Mouse (Mus musculus): ENCODE results near the gene Frmd8. TPM values are rescaled to one million over a fixed set of nuclear protein-coding genes. Genes with fewer than 3 reads are reported as not detected.

The Frmd8 gene
- polyA plus RNA-seq, 1 experiment from 2014 or later, result 13.1 TPM

DNA sequence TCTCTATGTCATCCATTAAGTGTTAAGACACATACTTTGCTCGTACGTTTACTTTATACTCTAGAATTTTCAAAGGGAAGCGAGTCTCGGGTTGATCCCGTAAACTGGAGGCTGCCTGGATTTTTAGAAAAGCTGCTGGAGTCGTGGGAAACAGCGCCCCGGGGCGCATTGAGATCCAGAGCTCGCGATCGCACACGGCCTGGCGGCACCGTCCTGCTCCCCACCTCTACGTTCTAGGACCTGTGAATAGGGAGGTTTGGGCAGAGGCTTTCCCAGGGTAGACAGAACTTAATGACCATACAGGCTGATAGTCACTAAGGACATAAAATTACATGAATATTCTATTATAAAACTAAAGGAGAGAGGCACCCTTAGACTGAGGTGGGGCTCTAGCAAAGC is 71.2 kb downstream of the Frmd8 start:
- DNase-seq (ENCODE audit: low spot score) (no peak), ATAC-seq (peak; percentile 30)
- H3K4me2 ChIP-seq (ENCODE audit: low read length), result peak overlapping the region; percentile 77
- peak overlapping the region; percentile 97 for H3K4me3 ChIP-seq (ENCODE audit: low read depth, low read length)
- peak overlapping the region; percentile 99 for H3K9ac ChIP-seq (ENCODE audit: low read length)
- H3K27me3 ChIP-seq (replicated peaks; ENCODE audit: control insufficient read depth, insufficient read depth, low read length), result no peaks in the 10 kb centered on the region
- H3K4me1 ChIP-seq (ENCODE audit: control insufficient read depth, insufficient read depth, low read length), result peaks cover 31% of the 10 kb centered on the region
- peak overlapping the region; percentile 100 for H3K27ac ChIP-seq (ENCODE audit: low read depth, low read length)
- under 1% methylated on average over 16 of the region's 16 CpGs for WGBS
- H3K36me3 ChIP-seq (ENCODE audit: control insufficient read depth, insufficient read depth, low read length), result peaks cover 8% of the 10 kb centered on the region; the same call in 1 of the 2 replicates
- H3K9me3 ChIP-seq (replicated peaks; ENCODE audit: control insufficient read depth, low read length), result no peaks in the 10 kb centered on the region

DNA sequence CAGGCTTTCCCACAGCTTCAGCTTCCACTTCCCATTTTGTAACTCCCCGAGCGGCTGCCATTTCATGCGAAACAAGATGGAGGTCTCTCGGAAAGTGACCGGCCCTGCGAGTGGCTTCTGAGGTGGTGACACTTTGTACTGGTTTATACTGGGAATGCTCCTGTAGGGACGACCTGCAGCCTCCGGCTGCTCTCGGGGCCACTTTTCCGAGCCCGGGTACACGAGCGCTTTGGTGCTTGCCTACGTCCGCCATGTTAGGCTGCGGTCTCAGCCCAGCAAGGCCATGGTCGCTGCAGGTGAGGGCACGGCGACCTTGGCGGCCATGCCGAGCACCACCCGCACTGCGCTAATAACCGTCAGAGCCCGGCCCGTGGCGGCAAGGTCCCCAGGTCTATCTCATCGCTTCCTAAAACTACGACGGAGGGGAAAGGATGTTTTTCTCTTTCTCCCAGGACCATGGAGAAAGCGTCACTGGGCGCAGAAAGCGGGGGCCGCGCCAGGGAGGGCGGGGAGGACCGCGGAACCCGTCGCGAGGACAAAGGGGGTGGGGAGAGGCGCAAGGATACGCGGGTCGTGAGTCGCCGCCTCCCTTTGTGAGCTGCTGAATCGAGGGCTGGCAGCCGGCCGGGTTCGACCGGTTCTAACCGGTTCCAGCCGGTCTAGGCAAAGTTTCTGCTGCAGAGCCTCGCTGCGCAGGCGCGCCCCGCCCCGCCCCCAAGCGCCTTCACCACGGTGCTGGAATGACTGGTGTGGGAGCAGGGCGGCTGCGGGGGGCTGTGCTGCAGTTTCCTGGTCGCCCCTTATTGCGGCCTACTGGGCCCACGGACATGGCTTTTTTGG is 71.8 kb downstream of the Frmd8 start:
- Histone ChIP-seq H3K27ac (ENCODE audit: low read depth, low read length) (peak overlapping the region; percentile 100), H3K9me3 (replicated peaks; ENCODE audit: control insufficient read depth, low read length) (no peaks in the 10 kb centered on the region), H3K4me1 (ENCODE audit: control insufficient read depth, insufficient read depth, low read length) (peaks cover 31% of the 10 kb centered on the region), H3K27me3 (replicated peaks; ENCODE audit: control insufficient read depth, insufficient read depth, low read length) (no peaks in the 10 kb centered on the region), H3K4me3 (ENCODE audit: low read depth, low read length) (peak overlapping the region; percentile 97), H3K4me2 (ENCODE audit: low read length) (peak overlapping the region; percentile 77), H3K36me3 (ENCODE audit: control insufficient read depth, insufficient read depth, low read length) (peaks cover 13% of the 10 kb centered on the region), H3K9ac (ENCODE audit: low read length) (peak overlapping the region; percentile 99)
- DNase-seq (ENCODE audit: low spot score) (peak; percentile 99), ATAC-seq (peak; percentile 97)
- WGBS, result under 1% methylated on average over 66 of the region's 67 CpGs

DNA sequence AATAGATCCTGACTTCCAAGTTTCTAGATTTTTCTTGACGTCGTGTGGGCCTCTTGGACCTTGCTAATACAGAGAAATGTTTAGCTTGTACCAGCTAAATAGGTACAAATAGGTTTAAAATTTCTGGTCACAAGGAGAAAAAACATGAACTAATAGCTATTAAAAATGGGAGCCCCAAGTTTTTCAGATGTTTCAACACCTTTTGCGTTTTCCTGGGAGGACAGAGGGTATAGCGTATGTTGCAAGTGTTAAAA is 72.4 kb downstream of the Frmd8 start:
- 0% methylated on average over 4 of the region's 4 CpGs for WGBS
- Histone ChIP-seq H3K9ac (ENCODE audit: low read length) (peak overlapping the region; percentile 99), H3K27ac (ENCODE audit: low read depth, low read length) (peak overlapping the region; percentile 100), H3K9me3 (replicated peaks; ENCODE audit: control insufficient read depth, low read length) (no peaks in the 10 kb centered on the region), H3K4me1 (ENCODE audit: control insufficient read depth, insufficient read depth, low read length) (peaks cover 32% of the 10 kb centered on the region), H3K36me3 (ENCODE audit: control insufficient read depth, insufficient read depth, low read length) (peaks cover 18% of the 10 kb centered on the region), H3K4me3 (ENCODE audit: low read depth, low read length) (peak overlapping the region; percentile 97), H3K4me2 (ENCODE audit: low read length) (peak overlapping the region; percentile 77), H3K27me3 (replicated peaks; ENCODE audit: control insufficient read depth, insufficient read depth, low read length) (no peaks in the 10 kb centered on the region)
- DNase-seq (ENCODE audit: low spot score) (no peak), ATAC-seq (no peak)

DNA sequence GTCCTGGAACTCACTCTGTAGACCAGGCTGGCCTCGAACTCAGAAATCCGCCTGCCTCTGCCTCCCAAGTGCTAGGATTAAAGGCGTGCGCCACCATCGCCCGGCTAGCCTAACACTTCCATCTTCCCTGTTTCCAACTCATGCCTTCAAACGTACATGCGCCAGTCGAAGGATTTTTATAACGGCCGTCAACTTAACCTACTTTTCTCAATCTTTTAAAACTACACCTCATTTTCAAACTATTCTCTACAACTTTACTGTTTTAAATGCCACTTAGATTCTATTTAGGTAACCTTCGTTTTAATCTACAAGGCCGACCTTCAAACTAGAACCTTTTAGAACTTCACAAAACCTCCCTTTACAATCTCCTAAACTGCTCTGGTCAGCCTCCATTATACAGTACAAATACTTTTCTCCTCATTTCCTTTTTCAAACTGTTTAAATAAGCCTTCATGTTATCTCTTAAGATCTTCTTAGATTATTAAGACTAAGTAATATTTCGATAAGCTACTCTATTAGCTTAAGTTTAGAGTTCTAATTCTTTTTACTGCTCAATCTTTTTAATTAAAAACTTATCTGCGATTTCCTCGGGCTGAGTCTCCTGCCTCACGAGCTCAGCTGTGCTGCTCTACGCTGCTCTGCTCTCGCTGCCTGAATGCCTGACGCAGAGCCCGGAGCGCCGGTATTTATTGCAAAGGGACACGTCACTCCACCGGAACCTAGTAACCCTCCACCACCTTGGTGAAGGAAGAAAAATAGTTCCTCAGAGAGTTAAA is 72.9 kb downstream of the Frmd8 start:
- DNase-seq (ENCODE audit: low spot score), result peak; percentile 98
- Histone ChIP-seq H3K4me2 (ENCODE audit: low read length) (peak overlapping the region; percentile 77), H3K9ac (ENCODE audit: low read length) (peak overlapping the region; percentile 99), H3K36me3 (ENCODE audit: control insufficient read depth, insufficient read depth, low read length) (peaks cover 24% of the 10 kb centered on the region), H3K4me3 (ENCODE audit: low read depth, low read length) (peak overlapping the region; percentile 97), H3K4me1 (ENCODE audit: control insufficient read depth, insufficient read depth, low read length) (peaks cover 32% of the 10 kb centered on the region), H3K27me3 (replicated peaks; ENCODE audit: control insufficient read depth, insufficient read depth, low read length) (no peaks in the 10 kb centered on the region), H3K9me3 (replicated peaks; ENCODE audit: control insufficient read depth, low read length) (no peaks in the 10 kb centered on the region), H3K27ac (ENCODE audit: low read depth, low read length) (peak overlapping the region; percentile 100)
- WGBS, result under 1% methylated on average over 25 of the region's 25 CpGs
- peak; percentile 41 for ATAC-seq

DNA sequence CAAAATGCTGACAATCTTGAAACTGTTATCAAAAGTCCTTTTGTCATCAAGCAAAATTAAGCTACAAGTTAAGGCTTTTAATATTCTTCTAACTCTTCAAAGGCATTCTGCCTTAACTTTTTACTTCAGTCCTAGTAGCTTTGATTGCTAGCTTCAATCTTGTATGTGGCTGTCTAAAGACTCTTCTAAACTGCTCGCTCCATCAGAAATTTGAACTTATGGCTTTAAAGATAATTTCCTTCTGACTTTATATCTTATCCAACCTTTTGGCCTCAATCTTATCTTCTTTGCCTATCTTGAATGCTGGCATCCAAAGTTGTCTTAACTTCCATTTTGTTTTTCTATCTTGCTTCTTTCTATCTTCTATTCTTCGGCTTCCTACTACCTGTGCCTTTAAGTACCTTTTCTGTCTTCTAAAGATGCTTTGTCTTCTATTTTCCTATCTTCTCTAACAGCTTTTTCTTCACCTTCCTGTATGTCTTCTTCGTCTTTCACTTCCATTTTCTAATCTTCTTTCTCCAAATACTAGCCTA is 73.6 kb downstream of the Frmd8 start:
- Histone ChIP-seq H3K4me3 (ENCODE audit: low read depth, low read length) (peak overlapping the region; percentile 97), H3K36me3 (ENCODE audit: control insufficient read depth, insufficient read depth, low read length) (peaks cover 31% of the 10 kb centered on the region), H3K4me2 (ENCODE audit: low read length) (peak overlapping the region; percentile 77), H3K27ac (ENCODE audit: low read depth, low read length) (peak overlapping the region; percentile 100), H3K27me3 (replicated peaks; ENCODE audit: control insufficient read depth, insufficient read depth, low read length) (no peaks in the 10 kb centered on the region), H3K9ac (ENCODE audit: low read length) (peak overlapping the region; percentile 99), H3K4me1 (ENCODE audit: control insufficient read depth, insufficient read depth, low read length) (peaks cover 33% of the 10 kb centered on the region), H3K9me3 (replicated peaks; ENCODE audit: control insufficient read depth, low read length) (no peaks in the 10 kb centered on the region)
- DNase-seq (ENCODE audit: low spot score) (peak; percentile 23), ATAC-seq (no peak)
- WGBS, result 7% methylated on average over 3 of the region's 3 CpGs

DNA sequence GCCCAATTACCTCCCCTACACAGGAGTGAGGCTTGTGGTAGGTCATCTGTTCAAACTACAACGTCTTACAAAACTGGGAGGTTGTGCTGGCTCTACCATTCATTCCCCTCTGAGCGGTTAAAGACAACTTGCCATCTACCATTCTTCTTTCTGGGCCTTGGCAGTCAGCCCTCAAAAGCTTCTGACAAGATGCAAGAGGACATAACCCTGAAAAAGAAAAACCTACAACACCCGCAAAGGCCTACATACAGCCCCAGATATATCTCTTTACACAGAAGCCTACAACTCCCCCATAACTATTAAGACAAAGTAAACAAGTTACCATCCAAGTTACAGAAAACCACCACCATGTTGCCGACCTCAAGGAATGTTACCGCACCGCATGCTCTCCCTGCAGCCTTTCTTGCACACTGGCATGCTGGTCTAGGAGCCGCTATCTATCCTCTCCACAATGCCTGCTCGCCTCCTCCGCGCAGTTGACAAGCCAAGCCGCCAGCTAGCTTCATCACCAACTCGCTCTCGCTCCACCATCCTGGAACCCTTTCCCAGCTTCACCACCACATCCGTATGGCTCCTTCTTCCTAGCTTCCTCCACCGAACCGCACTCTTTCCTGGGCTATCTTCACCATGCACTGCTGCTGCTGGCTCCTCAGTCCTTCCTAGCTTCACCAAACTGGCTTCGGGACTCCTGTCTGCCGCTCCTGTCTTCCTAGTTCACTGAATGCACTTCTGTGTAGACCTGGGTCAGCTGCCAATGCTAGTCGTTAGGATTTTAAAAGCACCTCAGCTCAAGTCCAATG is 74.2 kb downstream of the Frmd8 start:
- DNase-seq (ENCODE audit: low spot score) (peak; percentile 45), ATAC-seq (no peak)
- WGBS, result under 1% methylated on average over 19 of the region's 19 CpGs

DNA sequence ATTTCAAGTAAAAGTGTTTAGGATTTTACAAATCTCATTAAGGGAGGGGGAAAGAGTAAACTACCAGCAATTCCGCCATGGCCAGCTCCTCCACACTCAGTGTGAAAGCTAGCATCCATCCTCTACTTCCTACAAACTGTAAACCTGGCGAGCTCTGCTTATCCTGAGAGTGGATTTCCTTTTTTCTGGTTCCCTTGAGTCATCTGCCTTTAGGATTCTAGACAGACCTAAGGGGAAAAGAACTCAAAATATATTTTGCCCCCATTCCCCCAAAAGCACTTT is 74.8 kb downstream of the Frmd8 start:
- DNase-seq (ENCODE audit: low spot score) (no peak), ATAC-seq (no peak)
- WGBS, result 0% methylated on average over 2 of the region's 2 CpGs

More for the DNA sequence above, 74.2 kb downstream of the Frmd8 start:
- H3K4me1 ChIP-seq (ENCODE audit: control insufficient read depth, insufficient read depth, low read length), result peaks cover 32% of the 10 kb centered on the region
- no peaks in the 10 kb centered on the region for H3K27me3 ChIP-seq (replicated peaks; ENCODE audit: control insufficient read depth, insufficient read depth, low read length)
- H3K27ac ChIP-seq (ENCODE audit: low read depth, low read length), result peak overlapping the region; percentile 100
- H3K9ac ChIP-seq (ENCODE audit: low read length), result peak overlapping the region; percentile 99
- H3K36me3 ChIP-seq (ENCODE audit: control insufficient read depth, insufficient read depth, low read length), result peaks cover 37% of the 10 kb centered on the region
- H3K4me2 ChIP-seq (ENCODE audit: low read length), result peak overlapping the region; percentile 77
- no peaks in the 10 kb centered on the region for H3K9me3 ChIP-seq (replicated peaks; ENCODE audit: control insufficient read depth, low read length)
- peak overlapping the region; percentile 97 for H3K4me3 ChIP-seq (ENCODE audit: low read depth, low read length)

More for the DNA sequence above, 74.8 kb downstream of the Frmd8 start:
- peak overlapping the region; percentile 100 for H3K27ac ChIP-seq (ENCODE audit: low read depth, low read length)
- H3K9ac ChIP-seq (ENCODE audit: low read length), result peak overlapping the region; percentile 99
- H3K9me3 ChIP-seq (replicated peaks; ENCODE audit: control insufficient read depth, low read length), result no peaks in the 10 kb centered on the region
- H3K4me2 ChIP-seq (ENCODE audit: low read length), result peak overlapping the region; percentile 77
- H3K4me3 ChIP-seq (ENCODE audit: low read depth, low read length), result peak overlapping the region; percentile 97
- no peaks in the 10 kb centered on the region for H3K27me3 ChIP-seq (replicated peaks; ENCODE audit: control insufficient read depth, insufficient read depth, low read length)
- H3K36me3 ChIP-seq (ENCODE audit: control insufficient read depth, insufficient read depth, low read length), result peaks cover 43% of the 10 kb centered on the region
- peaks cover 36% of the 10 kb centered on the region for H3K4me1 ChIP-seq (ENCODE audit: control insufficient read depth, insufficient read depth, low read length)

All from forebrain, embryonic 14.5 days (tissue).